Mouse (Mus musculus) olfactory bulb, adult 2 months (tissue): ENCODE results near the gene Lrrc49. TPM values are rescaled to one million over a fixed set of nuclear protein-coding genes. Genes with fewer than 3 reads are reported as not detected.
A peak's percentile ranks its signal among the peaks of the same experiment; 100 is the strongest.

Experiments
- H3K27ac ChIP-seq: fragments of 200-500 bp; 2 replicates; pipeline ENCODE4 v1.5.1; 2012; ENCODE audit warnings: low read depth, low read length; ENCODE audit not compliant: insufficient read depth
- H3K4me1 ChIP-seq: fragments of 200-500 bp; 2 replicates; pipeline ENCODE4 v1.6.1; 2012; ENCODE audit warnings: low read length; ENCODE audit not compliant: control insufficient read depth, insufficient read depth
- H3K4me3 ChIP-seq: fragments of 200-500 bp; 2 replicates; pipeline ENCODE4 v1.5.1; 2012; ENCODE audit warnings: mild to moderate bottlenecking, low read depth, low read length, moderate library complexity; ENCODE audit not compliant: insufficient read depth
- CTCF ChIP-seq: fragments of 200-500 bp; IDR thresholded peaks from 2 replicates; pipeline ENCODE4 v1.5.1; 2012; ENCODE audit warnings: low read depth, mild to moderate bottlenecking, low read length, moderate library complexity; ENCODE audit not compliant: insufficient read depth
- POLR2A ChIP-seq: fragments of 200-500 bp; IDR thresholded peaks from 2 replicates; pipeline ENCODE4 v1.6.1; 2012; ENCODE audit warnings: mild to moderate bottlenecking, low read depth, low read length, moderate library complexity; ENCODE audit not compliant: insufficient read depth
- WGBS: fragments of 180-500 bp; shearing (Covaris S2); methylation state at CpG from one replicate; pipeline ENCODE4 v1.1.7; 2018; 5-methylcytosine and 5-hydroxymethylcytosine counted together
- polyA plus RNA-seq: library from polyadenylated mRNA; stranded (reverse); fragments of >200 nt; gene quantifications from 2 replicates; pipeline ENCODE4 v1.2.4, GENCODE M21; 2012; ENCODE audit warnings: low replicate concordance; ENCODE audit not compliant: missing spikeins, insufficient read depth, insufficient read length

The Lrrc49 gene
- polyA plus RNA-seq, 1 experiment = not detected

- TF ChIP-seq POLR2A (no peak), CTCF (no peak)
- H3K4me3 ChIP-seq = no peak overlapping the region
- no peaks in the 10 kb centered on the region for H3K4me1 ChIP-seq
- no peak overlapping the region for H3K27ac ChIP-seq
- 81% methylated on average over 2 of the region's 2 CpGs for WGBS
These were observed 118.6 kb downstream of the Lrrc49 start for GRCm38 (mm10) chr9:60569366-60569765.

- Histone ChIP-seq H3K4me3 (no peak overlapping the region), H3K27ac (no peak overlapping the region), H3K4me1 (peaks cover 17% of the 10 kb centered on the region)
- TF ChIP-seq POLR2A = no peak
- TF ChIP-seq CTCF = no peak
- 91% methylated on average over 7 of the region's 7 CpGs for WGBS
These were observed 124.1 kb downstream of the Lrrc49 start for GRCm38 (mm10) chr9:60563809-60564208.

GRCm38 (mm10) chr9:60562443-60563371 lies 125.3 kb downstream of the Lrrc49 start:
- no peak overlapping the region for H3K4me3 ChIP-seq
- WGBS = 75% methylated on average over 20 of the region's 20 CpGs
- TF ChIP-seq POLR2A (no peak), CTCF (no peak)
- H3K27ac ChIP-seq = no peak overlapping the region
- peaks cover 17% of the 10 kb centered on the region for H3K4me1 ChIP-seq

DNA sequence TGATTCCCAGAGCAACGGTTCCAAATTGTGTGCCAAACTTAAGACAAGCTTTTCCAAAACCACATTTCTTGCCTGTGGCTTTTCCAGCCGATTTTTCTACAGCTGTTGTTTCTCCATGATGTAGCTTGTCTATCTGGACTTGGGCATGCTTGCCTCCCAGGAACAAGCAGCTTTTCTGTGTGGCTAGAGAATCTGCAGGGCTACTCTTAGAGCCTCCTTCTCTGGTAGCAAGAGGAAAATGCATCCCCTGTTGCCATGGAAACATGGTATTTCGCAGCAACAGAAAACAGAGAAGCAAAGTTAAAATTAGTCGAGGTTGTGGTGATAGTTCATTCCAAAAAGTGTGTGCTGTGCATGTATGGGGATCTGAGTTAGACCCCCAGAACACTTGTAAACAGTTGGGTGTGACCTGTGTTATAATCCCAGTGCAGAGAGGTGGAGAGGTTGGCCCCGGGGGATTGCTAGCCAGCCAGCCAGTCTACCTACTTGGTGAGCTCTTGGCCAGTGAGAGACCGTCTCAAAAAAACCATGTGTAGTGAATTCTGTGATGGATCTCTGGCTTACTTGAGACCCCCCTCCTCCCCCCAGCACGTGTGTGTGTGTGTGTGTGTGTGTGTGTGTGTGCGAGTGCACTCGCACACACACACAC lies 126.2 kb downstream of the Lrrc49 start:
- Histone ChIP-seq H3K4me3 (no peak overlapping the region), H3K4me1 (peaks cover 17% of the 10 kb centered on the region), H3K27ac (no peak overlapping the region)
- TF ChIP-seq CTCF (no peak), POLR2A (no peak)
- 34% methylated on average over 9 of the region's 9 CpGs for WGBS

GRCm38 (mm10) chr9:60558507-60558906 lies 129.5 kb downstream of the Lrrc49 start:
- TF ChIP-seq POLR2A (no peak), CTCF (no peak)
- peaks cover 17% of the 10 kb centered on the region for H3K4me1 ChIP-seq
- H3K27ac ChIP-seq = no peak overlapping the region
- no peak overlapping the region for H3K4me3 ChIP-seq
- WGBS = 64% methylated on average over 3 of the region's 3 CpGs

- TF ChIP-seq POLR2A (no peak), CTCF (no peak)
- WGBS = 95% methylated on average over 4 of the region's 4 CpGs
- Histone ChIP-seq H3K4me3 (no peak overlapping the region), H3K4me1 (no peaks in the 10 kb centered on the region), H3K27ac (no peak overlapping the region)
These were observed 136.7 kb downstream of the Lrrc49 start for GRCm38 (mm10) chr9:60551238-60551637.

DNA sequence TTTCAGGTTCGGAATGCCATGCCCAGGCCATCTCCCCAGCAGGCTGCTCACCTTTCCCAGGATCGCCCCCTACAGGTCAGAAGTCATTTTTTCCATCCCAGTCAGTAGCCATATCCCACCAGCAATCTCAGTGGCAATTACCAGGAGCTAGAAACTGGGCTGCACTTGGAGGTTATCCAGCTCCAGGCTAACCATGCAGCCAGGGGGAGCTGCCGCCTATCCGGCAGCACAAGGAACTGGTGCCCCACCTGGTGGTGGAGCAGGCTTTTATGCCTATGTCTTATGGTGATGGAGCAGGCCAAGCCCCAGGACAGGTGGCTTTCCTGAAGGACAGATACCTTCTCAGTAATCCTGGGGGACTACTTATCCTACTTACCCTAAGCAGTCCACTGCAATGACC lies 139.8 kb downstream of the Lrrc49 start:
- H3K27ac ChIP-seq = no peak overlapping the region
- no peaks in the 10 kb centered on the region for H3K4me1 ChIP-seq
- 23% methylated on average over 4 of the region's 4 CpGs for WGBS
- no peak overlapping the region for H3K4me3 ChIP-seq
- TF ChIP-seq POLR2A (no peak), CTCF (peak; percentile 63; the same call in 1 of the 2 replicates)

DNA sequence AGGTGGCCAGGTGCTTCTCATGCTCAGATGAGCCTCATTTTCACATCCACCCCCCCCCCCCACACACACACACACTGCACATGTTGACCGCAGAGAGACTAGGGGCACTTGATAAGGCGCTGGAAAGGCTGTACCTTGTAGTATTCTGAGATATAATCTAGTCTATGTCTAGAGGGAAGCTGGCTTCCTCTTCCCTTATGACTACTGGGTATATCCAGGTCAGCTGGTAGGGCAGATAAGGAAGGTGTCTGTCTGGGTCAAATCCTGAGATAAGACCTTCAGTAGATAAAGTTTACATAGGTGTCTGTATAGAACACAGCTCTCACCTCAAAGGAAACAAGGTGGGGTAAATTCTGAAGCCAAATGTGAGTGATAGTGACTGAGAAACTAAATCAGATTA lies 141.8 kb downstream of the Lrrc49 start:
- Histone ChIP-seq H3K27ac (no peak overlapping the region), H3K4me3 (no peak overlapping the region), H3K4me1 (no peaks in the 10 kb centered on the region)
- 92% methylated on average over 2 of the region's 2 CpGs for WGBS
- no peak for TF ChIP-seq CTCF
